Mouse (Mus musculus) ES-Bruce4 (cell line): ENCODE results near the gene Sufu.

ENCODE experiments used
- CTCF ChIP-seq: IDR thresholded peaks from one replicate; pipeline ENCODE4 v1.8.1; 2011; ENCODE audit warnings: low read depth, low read length
- POLR2A ChIP-seq: IDR thresholded peaks from one replicate; pipeline ENCODE4 v1.8.1; 2011; ENCODE audit warnings: low read length; ENCODE audit not compliant: insufficient read depth

DNA sequence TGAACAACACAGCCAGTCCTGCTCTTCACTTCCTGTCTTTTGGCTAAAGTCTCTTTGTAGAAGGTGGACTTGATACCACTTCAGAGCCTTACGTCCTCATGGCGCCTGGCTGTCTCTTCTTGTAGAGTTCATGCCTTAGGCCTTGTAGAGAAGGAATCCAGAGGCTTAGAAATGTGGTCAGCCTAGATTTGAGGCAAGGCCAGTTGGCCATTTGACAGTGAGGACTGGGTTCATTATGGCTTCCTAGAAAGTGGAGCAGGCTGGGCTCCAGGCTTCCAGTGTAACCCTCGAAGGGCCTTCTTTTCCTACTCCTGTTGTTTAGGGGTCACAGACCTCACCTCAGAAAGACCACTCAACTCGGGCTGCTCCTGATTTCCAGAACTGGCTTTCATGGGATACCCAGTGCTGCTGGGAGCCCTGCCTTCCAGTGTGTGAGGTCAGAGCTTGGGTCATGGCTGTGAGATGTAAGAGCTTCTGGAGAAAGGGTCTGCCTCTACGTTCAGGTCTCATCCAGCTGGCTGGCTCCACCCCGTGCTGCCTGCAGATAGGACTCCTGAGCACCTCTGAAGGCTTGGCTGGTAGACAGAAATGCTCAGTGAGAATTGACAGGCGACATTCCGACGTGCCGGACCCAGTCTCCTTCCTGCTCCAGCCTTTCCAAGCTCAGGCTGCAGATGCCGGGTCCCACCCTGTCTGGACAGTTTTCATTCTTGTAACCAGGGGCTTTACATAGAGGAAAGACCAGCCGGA, 15.5 kb downstream of the Sufu start:
- TF ChIP-seq POLR2A (no peak), CTCF (no peak)
